Mouse (Mus musculus) stomach, embryonic 15.5 days (tissue): ENCODE measurements around the gene Gm5148. TPM values are rescaled to one million over a fixed set of nuclear protein-coding genes. Genes with fewer than 3 reads are reported as not detected.

ENCODE experiments used
- ATAC-seq: fragments of 200-750 bp; cut with Nextera tagmentation; 2 replicates; pipeline ENCODE4 v1.8.0; 2017; ENCODE audit warnings: low read depth, moderate number of reproducible peaks, moderate TSS enrichment; ENCODE audit not compliant: insufficient read depth, low FRiP score
- H3K27ac ChIP-seq: fragments of 300-500 bp; sonication (generic); 2 replicates; pipeline ENCODE4 v1.5.1; 2015; ENCODE audit warnings: mild to moderate bottlenecking, inconsistent platforms
- H3K27me3 ChIP-seq: fragments of 300-500 bp; sonication (generic); replicated peaks from 2 replicates; pipeline ENCODE4 v1.6.1; 2015; ENCODE audit warnings: inconsistent platforms
- H3K36me3 ChIP-seq: fragments of 300-500 bp; sonication (generic); 2 replicates; pipeline ENCODE4 v1.6.1; 2015; ENCODE audit warnings: inconsistent platforms
- H3K4me1 ChIP-seq: fragments of 300-500 bp; sonication (generic); 2 replicates; pipeline ENCODE4 v1.6.1; 2015; ENCODE audit warnings: inconsistent platforms
- H3K4me2 ChIP-seq: fragments of 300-500 bp; sonication (generic); 2 replicates; pipeline ENCODE4 v1.6.1; 2015; ENCODE audit warnings: mild to moderate bottlenecking, inconsistent platforms
- H3K4me3 ChIP-seq: fragments of 300-500 bp; sonication (generic); replicated peaks from 2 replicates; pipeline ENCODE4 v1.5.1; 2015; ENCODE audit warnings: inconsistent platforms
- H3K9ac ChIP-seq: fragments of 300-500 bp; sonication (generic); 2 replicates; pipeline ENCODE4 v1.6.1; 2015; ENCODE audit warnings: inconsistent platforms
- H3K9me3 ChIP-seq: fragments of 300-500 bp; sonication (generic); 2 replicates; pipeline ENCODE4 v1.6.1; 2016; ENCODE audit warnings: inconsistent platforms
- WGBS: fragments of 180-500 bp; shearing (Covaris S2); methylation state at CpG from one replicate; pipeline ENCODE4 v1.1.7; 2015; 5-methylcytosine and 5-hydroxymethylcytosine counted together
- polyA plus RNA-seq: library from polyadenylated mRNA; unstranded; fragments of >200 nt; fragmentation: Nextera tagmentation; extraction: Ambion mirVana; gene quantifications from 2 replicates; pipeline ENCODE4 v1.2.1, GENCODE M21; 2015

The Gm5148 gene
- polyA plus RNA-seq, 1 experiment from 2014 or later: 5.9 TPM

DNA sequence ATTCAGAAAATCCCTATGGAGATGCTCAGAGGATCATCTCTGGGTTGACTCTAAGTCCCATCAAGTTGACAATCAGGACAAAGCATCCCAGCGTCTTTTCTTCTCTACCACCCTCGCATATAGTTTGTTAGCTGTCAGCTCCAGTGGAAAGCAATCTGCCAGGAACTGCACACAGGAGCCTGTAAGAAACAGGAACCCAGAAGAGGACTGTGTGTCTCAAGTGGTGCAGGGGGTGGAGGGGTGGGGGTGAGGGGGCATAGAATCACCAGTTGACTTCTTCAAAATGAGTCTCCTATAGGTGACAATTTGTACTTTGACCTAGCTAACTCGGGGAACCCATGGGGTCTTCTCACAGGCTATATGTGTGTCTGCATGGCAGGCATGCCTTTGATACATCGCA is 12.7 kb downstream of the Gm5148 start:
- no peak overlapping the region for H3K4me3 ChIP-seq
- no peaks in the 10 kb centered on the region for H3K27me3 ChIP-seq
- H3K9ac ChIP-seq: no peak overlapping the region
- H3K27ac ChIP-seq: peak overlapping the region; percentile 83
- 0 out of 2 replicates have a peak, but pooled peaks cover 10% of the 10 kb centered on the region for H3K4me1 ChIP-seq
- H3K36me3 ChIP-seq: no peaks in the 10 kb centered on the region
- 67% methylated on average over 4 of the region's 4 CpGs for WGBS
- no peak overlapping the region for H3K4me2 ChIP-seq
- no peak for ATAC-seq
- H3K9me3 ChIP-seq: no peaks in the 10 kb centered on the region

DNA sequence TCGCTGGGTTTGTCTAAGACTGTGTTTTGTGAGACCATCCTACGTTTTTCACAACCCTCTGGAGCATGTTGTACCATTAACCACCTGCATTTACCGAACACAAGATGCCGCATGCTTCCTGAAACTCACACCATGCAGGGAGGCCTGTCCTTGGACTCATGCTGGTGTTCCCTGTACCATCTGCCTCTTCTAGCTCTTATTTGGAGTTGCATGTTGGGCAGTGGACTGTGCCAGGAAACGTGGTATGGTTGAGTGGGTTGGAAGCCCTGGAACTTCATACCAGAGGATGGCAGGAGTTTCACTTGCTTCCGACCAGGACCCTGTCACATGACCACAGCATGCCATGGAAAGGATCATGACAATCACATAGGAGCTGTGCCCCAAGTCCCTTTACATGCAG is 16.5 kb downstream of the Gm5148 start:
- Histone ChIP-seq H3K4me3 (no peak overlapping the region), H3K27ac (no peak overlapping the region), H3K9ac (no peak overlapping the region)

DNA sequence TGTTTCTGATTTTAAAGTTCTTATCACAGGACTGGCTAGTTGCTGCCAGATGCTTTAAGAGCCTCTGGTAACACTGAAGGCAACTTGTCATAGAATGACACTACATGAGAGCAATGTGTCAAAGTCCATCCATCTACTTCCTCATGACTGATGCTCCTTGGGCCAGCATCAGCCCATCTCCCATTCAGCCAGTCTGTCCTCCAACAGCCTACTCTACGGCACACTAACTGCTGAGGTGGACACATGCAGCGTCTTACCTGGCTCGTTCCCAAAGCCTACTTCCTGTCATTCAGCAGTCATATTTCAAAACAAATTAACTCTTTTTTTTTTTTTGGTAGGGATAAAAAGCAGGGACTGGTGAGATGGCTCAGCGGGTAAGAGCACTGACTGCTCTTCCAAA is 17.9 kb downstream of the Gm5148 start:
- Histone ChIP-seq H3K27ac (no peak overlapping the region), H3K4me1 (peaks cover 5% of the 10 kb centered on the region; the same call in 1 of the 2 replicates), H3K9ac (no peak overlapping the region), H3K36me3 (no peaks in the 10 kb centered on the region), H3K27me3 (no peaks in the 10 kb centered on the region), H3K4me2 (no peak overlapping the region), H3K9me3 (0 out of 2 replicates have a peak, but pooled peaks cover 3% of the 10 kb centered on the region), H3K4me3 (no peak overlapping the region)
- ATAC-seq: no peak
- 66% methylated on average over 4 of the region's 4 CpGs for WGBS

More for the DNA sequence above, 16.5 kb downstream of the Gm5148 start:
- no peak for ATAC-seq
- Histone ChIP-seq H3K9me3 (no peaks in the 10 kb centered on the region), H3K4me2 (no peak overlapping the region), H3K36me3 (no peaks in the 10 kb centered on the region), H3K27me3 (no peaks in the 10 kb centered on the region), H3K4me1 (peaks cover 15% of the 10 kb centered on the region; the same call in 1 of the 2 replicates)
- 88% methylated on average over 6 of the region's 6 CpGs for WGBS

DNA sequence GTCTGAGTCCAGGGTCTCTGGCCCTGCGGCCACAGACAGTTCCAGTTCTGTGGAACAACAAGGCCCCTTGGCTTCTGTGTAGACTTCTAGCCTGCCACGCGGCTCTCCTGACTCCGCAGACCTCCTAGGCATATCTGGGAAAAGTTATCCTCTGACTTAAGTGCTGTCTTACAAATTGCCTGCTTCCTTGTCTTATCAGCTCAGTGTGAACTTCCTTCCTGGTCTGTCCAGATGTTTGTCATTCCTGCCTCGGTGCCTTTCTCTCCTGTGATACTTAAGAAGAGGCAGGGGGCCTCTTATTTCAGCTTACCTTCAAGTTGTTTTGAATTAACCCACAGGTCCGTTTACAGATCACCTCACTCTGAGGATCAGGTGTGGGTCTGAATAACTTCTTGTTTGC is 18.9 kb downstream of the Gm5148 start:
- peak overlapping the region; percentile 13; the same call in 1 of the 2 replicates for H3K27ac ChIP-seq

GRCm38 (mm10) chr3:37704701-37705279 is 19.5 kb downstream of the Gm5148 start:
- 40% methylated on average over 14 of the region's 14 CpGs for WGBS
- H3K27ac ChIP-seq: no peak overlapping the region
- H3K4me3 ChIP-seq: no peak overlapping the region
- no peak overlapping the region for H3K4me2 ChIP-seq
- 0 out of 2 replicates have a peak, but pooled peaks cover 3% of the 10 kb centered on the region for H3K9me3 ChIP-seq
- no peak overlapping the region for H3K9ac ChIP-seq
- no peak for ATAC-seq
- no peaks in the 10 kb centered on the region for H3K36me3 ChIP-seq
- H3K27me3 ChIP-seq: no peaks in the 10 kb centered on the region
- peaks cover 5% of the 10 kb centered on the region; the same call in 1 of the 2 replicates for H3K4me1 ChIP-seq

More for the DNA sequence above, 18.9 kb downstream of the Gm5148 start:
- no peaks in the 10 kb centered on the region for H3K27me3 ChIP-seq
- H3K4me3 ChIP-seq: no peak overlapping the region
- WGBS: 29% methylated on average over 6 of the region's 6 CpGs
- no peak for ATAC-seq
- no peak overlapping the region for H3K9ac ChIP-seq
- no peaks in the 10 kb centered on the region for H3K36me3 ChIP-seq
- H3K9me3 ChIP-seq: 0 out of 2 replicates have a peak, but pooled peaks cover 3% of the 10 kb centered on the region
- peaks cover 5% of the 10 kb centered on the region; the same call in 1 of the 2 replicates for H3K4me1 ChIP-seq
- no peak overlapping the region for H3K4me2 ChIP-seq

DNA sequence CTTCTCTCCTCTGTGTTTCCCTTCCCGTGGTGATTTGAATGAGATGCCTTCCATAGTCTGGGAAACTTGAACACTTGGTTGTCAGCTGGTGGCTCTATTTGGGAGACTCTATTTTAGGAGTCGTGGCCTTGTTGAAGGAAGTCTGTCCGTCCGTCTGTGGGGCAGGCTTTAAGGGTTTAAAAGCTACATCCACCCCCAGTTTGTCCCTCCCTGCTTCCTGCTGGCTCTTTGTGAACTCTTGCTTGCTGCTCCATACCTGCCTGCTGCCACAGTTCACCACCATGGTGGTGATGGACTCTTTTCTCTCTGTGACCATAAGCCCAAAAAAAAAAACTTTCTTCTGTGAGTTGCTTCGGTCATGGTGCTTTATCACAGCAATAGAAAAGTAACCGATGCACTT is 21.2 kb downstream of the Gm5148 start:
- Histone ChIP-seq H3K9ac (no peak overlapping the region), H3K27ac (no peak overlapping the region), H3K36me3 (no peaks in the 10 kb centered on the region), H3K9me3 (0 out of 2 replicates have a peak, but pooled peaks cover 3% of the 10 kb centered on the region), H3K27me3 (no peaks in the 10 kb centered on the region), H3K4me3 (no peak overlapping the region), H3K4me2 (no peak overlapping the region), H3K4me1 (peaks cover 5% of the 10 kb centered on the region; the same call in 1 of the 2 replicates)
- WGBS: 88% methylated on average over 6 of the region's 6 CpGs
- ATAC-seq: no peak

- WGBS: 58% methylated on average over 8 of the region's 8 CpGs
- no peaks in the 10 kb centered on the region for H3K9me3 ChIP-seq
Measured at GRCm38 (mm10) chr3:37693552-37693951, 30.7 kb downstream of the Gm5148 start.

DNA sequence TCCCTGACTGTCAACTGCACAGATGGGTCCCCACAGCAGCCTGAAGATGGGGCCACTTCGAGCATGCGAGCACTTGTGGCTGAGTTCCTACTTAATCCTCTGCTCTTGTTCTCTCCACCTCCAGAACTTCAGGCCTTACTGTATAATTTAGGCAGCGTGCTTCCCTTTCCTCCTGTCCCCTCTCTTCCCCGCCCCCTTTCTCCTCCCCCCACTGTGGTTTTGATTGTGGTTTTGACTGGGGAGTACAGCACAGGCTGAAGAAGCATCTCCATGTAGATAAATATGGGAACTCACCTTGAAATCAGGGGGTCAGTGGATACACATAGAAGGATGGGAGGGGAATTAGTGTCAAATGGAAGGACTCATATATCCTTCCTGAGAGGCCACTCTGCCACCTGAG is 31.3 kb downstream of the Gm5148 start:
- WGBS: 82% methylated on average over 4 of the region's 4 CpGs
- Histone ChIP-seq H3K9me3 (no peaks in the 10 kb centered on the region), H3K4me3 (no peak overlapping the region), H3K9ac (no peak overlapping the region), H3K27me3 (no peaks in the 10 kb centered on the region), H3K4me2 (no peak overlapping the region), H3K27ac (no peak overlapping the region), H3K4me1 (no peaks in the 10 kb centered on the region), H3K36me3 (no peaks in the 10 kb centered on the region)
- no peak for ATAC-seq

More at GRCm38 (mm10) chr3:37693552-37693951, 30.7 kb downstream of the Gm5148 start:
- Histone ChIP-seq H3K27me3 (no peaks in the 10 kb centered on the region), H3K4me1 (no peaks in the 10 kb centered on the region), H3K4me2 (no peak overlapping the region), H3K36me3 (no peaks in the 10 kb centered on the region), H3K27ac (no peak overlapping the region), H3K9ac (no peak overlapping the region), H3K4me3 (no peak overlapping the region)
- no peak for ATAC-seq

GRCm38 (mm10) chr3:37687158-37687980 is 36.9 kb downstream of the Gm5148 start:
- Histone ChIP-seq H3K4me2 (peak overlapping the region; percentile 60), H3K36me3 (no peaks in the 10 kb centered on the region), H3K9ac (no peak overlapping the region), H3K4me1 (peaks cover 16% of the 10 kb centered on the region; the same call in 1 of the 2 replicates), H3K4me3 (peak overlapping the region; percentile 31), H3K9me3 (no peaks in the 10 kb centered on the region), H3K27ac (peak overlapping the region; percentile 33; the same call in 1 of the 2 replicates), H3K27me3 (no peaks in the 10 kb centered on the region)
- WGBS: 16% methylated on average over 28 of the region's 28 CpGs
- peak; percentile 78 for ATAC-seq

GRCm38 (mm10) chr3:37686751-37687150 is 37.5 kb downstream of the Gm5148 start:
- Histone ChIP-seq H3K4me3 (peak overlapping the region; percentile 31), H3K4me1 (peaks cover 16% of the 10 kb centered on the region; the same call in 1 of the 2 replicates), H3K9ac (no peak overlapping the region), H3K9me3 (no peaks in the 10 kb centered on the region), H3K27ac (peak overlapping the region; percentile 33; the same call in 1 of the 2 replicates), H3K36me3 (no peaks in the 10 kb centered on the region), H3K4me2 (peak overlapping the region; percentile 60), H3K27me3 (no peaks in the 10 kb centered on the region)
- ATAC-seq: no peak
- 25% methylated on average over 6 of the region's 6 CpGs for WGBS

GRCm38 (mm10) chr3:37686219-37686618 is 38.1 kb downstream of the Gm5148 start:
- H3K4me3 ChIP-seq: no peak overlapping the region
- no peaks in the 10 kb centered on the region for H3K27me3 ChIP-seq
- no peaks in the 10 kb centered on the region for H3K9me3 ChIP-seq
- no peak overlapping the region for H3K9ac ChIP-seq
- H3K4me2 ChIP-seq: no peak overlapping the region
- H3K27ac ChIP-seq: no peak overlapping the region
- H3K36me3 ChIP-seq: no peaks in the 10 kb centered on the region
- WGBS: 22% methylated on average over 7 of the region's 7 CpGs
- H3K4me1 ChIP-seq: peaks cover 16% of the 10 kb centered on the region; the same call in 1 of the 2 replicates
- no peak for ATAC-seq

DNA sequence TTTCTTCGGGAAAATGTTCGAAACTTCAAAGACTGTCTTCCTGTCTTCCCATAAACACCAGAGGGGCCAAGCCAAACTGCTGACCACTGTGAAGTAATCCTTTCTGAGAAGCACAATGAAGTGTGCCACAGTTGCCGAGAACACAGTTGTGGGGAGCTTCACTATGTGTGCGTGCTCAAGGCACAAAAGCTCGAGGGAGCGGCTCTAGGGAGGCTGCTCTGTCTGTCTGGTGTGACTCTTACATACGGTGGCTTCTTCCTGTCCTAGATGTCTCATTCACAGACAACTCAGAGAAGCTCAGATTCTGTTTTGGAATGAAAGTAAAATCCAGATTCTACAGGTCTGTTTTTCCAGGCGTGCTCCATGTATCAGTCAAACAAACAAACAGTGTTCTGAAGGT is 48.0 kb downstream of the Gm5148 start:
- Histone ChIP-seq H3K4me1 (peaks cover 25% of the 10 kb centered on the region), H3K9ac (no peak overlapping the region), H3K4me2 (no peak overlapping the region), H3K36me3 (no peaks in the 10 kb centered on the region), H3K9me3 (no peaks in the 10 kb centered on the region), H3K27ac (no peak overlapping the region), H3K27me3 (no peaks in the 10 kb centered on the region), H3K4me3 (no peak overlapping the region)
- 70% methylated on average over 8 of the region's 8 CpGs for WGBS
- no peak for ATAC-seq
